Mouse (Mus musculus) hindbrain, embryonic 14.5 days (tissue): ENCODE data around the gene Tcl1b5. TPM values are rescaled to one million over a fixed set of nuclear protein-coding genes. Genes with fewer than 3 reads are reported as not detected.

Source experiments
- polyA plus RNA-seq: library from polyadenylated mRNA; unstranded; fragments of >200 nt; fragmentation: Nextera tagmentation; extraction: Ambion mirVana; gene quantifications from 2 replicates; pipeline ENCODE4 v1.2.1, GENCODE M21; 2014

Tcl1b5 gene
- polyA plus RNA-seq, 1 experiment from 2014 or later, result not detected

Other genes with a start within 250 kb of the Tcl1b5 start
- gene Syne3, start 166.5 kb upstream of the Tcl1b5 start, polyA plus RNA-seq, result 0.35 TPM in 2 replicates
- gene Glrx5, start 143.7 kb upstream of the Tcl1b5 start, polyA plus RNA-seq, result 183 and 189 TPM in 2 replicates
- gene Tcl1b2, start 30.3 kb upstream of the Tcl1b5 start, polyA plus RNA-seq, result not detected in 2 replicates
- not detected in 2 replicates for gene Tcl1b1, start 16.7 kb upstream of the Tcl1b5 start, polyA plus RNA-seq
- not detected in 2 replicates for gene Tcl1b3, start 14.7 kb downstream of the Tcl1b5 start, polyA plus RNA-seq
- not detected in 2 replicates for gene Tcl1b4, start 25.6 kb downstream of the Tcl1b5 start, polyA plus RNA-seq
- not detected in 2 replicates for gene Tcl1, start 46.4 kb downstream of the Tcl1b5 start, polyA plus RNA-seq
- gene Tunar, start 157.5 kb downstream of the Tcl1b5 start, polyA plus RNA-seq, result 20.3 and 25.9 TPM in 2 replicates